Mouse (Mus musculus) E14TG2a.4 (cell line): ENCODE data around the gene Nt5c2.

Source experiments
- CTCF ChIP-seq: conservative IDR thresholded peaks from 2 replicates; pipeline ENCODE4 v1.5.1; 2014; ENCODE audit warnings: low read length
- NANOG ChIP-seq: IDR thresholded peaks from 2 replicates; pipeline ENCODE4 v1.6.1; 2014; ENCODE audit warnings: borderline replicate concordance, low read length, mixed read lengths
- POU5F1 ChIP-seq: IDR thresholded peaks from 2 replicates; pipeline ENCODE4 v1.6.1; 2014; ENCODE audit warnings: low read length, borderline replicate concordance

DNA sequence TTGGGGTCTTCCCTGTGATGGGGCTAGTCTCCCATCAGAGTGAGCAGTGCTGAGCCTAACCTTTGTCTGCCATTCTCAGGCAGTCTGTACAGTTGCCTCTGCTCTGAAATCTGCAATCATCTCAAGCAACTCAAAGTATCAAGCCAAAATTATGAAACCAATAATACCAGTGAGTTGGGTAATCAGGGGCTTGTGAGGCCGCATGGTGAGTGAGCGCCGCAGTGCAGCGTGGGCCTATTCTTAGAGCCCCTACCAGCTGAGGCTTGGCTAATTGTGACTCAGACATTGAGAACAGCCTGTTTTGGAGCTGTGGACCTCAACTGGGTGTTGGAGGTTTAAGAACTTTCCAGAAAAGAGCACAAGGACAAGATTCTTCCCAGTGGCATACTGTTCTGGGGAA, 143.9 kb downstream of the Nt5c2 start:
- TF ChIP-seq CTCF, result no peak
- no peak for TF ChIP-seq NANOG
- TF ChIP-seq POU5F1, result no peak
